Comparison of ENCODE assay signal across 9 mouse cellular contexts in genomic region chr13:30993819-30994218, GRCm38 (mm10). TPM values are rescaled to one million over a fixed set of nuclear protein-coding genes. Genes with fewer than 3 reads are reported as not detected.
DNase-seq lines count a peak whose midpoint lies in the region; ATAC-seq and TF ChIP-seq lines count a peak whose summit lies in the region.
"Had no signal": no experiment of that assay in that cellular context is flagged by ENCODE, and none has a peak within 500 bp of the region (broad histone marks: within the 10 kb centered on the region; RNA-seq: fewer than 3 reads in every experiment).

No protein-coding gene starts in this region.

- H3K79me2 ChIP-seq in MEL (ENCODE audit: control insufficient read depth, insufficient read depth, low read length, poor library complexity): no peaks in the 10 kb centered on the region

- peak; percentile 39 to 76 for DNase-seq in heart, adult 18-20 months
- peak; percentile 53 for DNase-seq in MEL (ENCODE audit: low read depth, low spot score)
- peak; percentile 24 to 51 for DNase-seq in heart, postnatal 36 days
- DNase-seq in left cerebral cortex, adult 18-20 months (ENCODE audit: low spot score in 2 of 2): peak; percentile 60 to 77
- DNase-seq in midbrain, embryonic 11.5 days (ENCODE audit: low spot score, missing footprints): peak; percentile 96
- DNase-seq in splenic B cell, adult 2 months (ENCODE audit: low read depth, low spot score): peak; percentile 73

- intact Hi-C loops in heart, postnatal 36 days (cut with DNase I): loop anchor here (5.0 kb wide), 1 partner anchor 623 kb away; no protein-coding TSS in a partner anchor

- H3K27ac ChIP-seq in heart, embryonic 11.5 days (ENCODE audit: low read depth, low read length): no peak overlapping the region
- H3K27ac ChIP-seq in MEL (ENCODE audit: control insufficient read depth, low read depth, low read length): no peak overlapping the region
- H3K27ac ChIP-seq in cortical plate, adult 2 months (ENCODE audit: insufficient read depth, low read length): no peak overlapping the region
- H3K27ac ChIP-seq in midbrain, embryonic 11.5 days (ENCODE audit: low read depth, low read length): no peak overlapping the region
- H3K27ac ChIP-seq: limb, embryonic 12.5 days had no signal

- H3K9ac ChIP-seq in heart, embryonic 11.5 days (ENCODE audit: low read depth, low read length): no peak overlapping the region
- H3K9ac ChIP-seq in MEL (ENCODE audit: control insufficient read depth, low read depth, low read length, poor library complexity, severe bottlenecking): no peak overlapping the region
- H3K9ac ChIP-seq in midbrain, embryonic 11.5 days (ENCODE audit: low read length): no peak overlapping the region
- H3K9ac ChIP-seq: limb, embryonic 12.5 days had no signal

- H3K4me2 ChIP-seq in heart, embryonic 11.5 days: no peak overlapping the region
- H3K4me2 ChIP-seq in midbrain, embryonic 11.5 days: no peak overlapping the region
- H3K4me2 ChIP-seq: limb, embryonic 12.5 days had no signal

- ATAC-seq in heart, embryonic 11.5 days (replicated peaks; ENCODE audit: insufficient number of reproducible peaks, low FRiP score, low TSS enrichment): no peak
- ATAC-seq in midbrain, embryonic 11.5 days (ENCODE audit: low FRiP score): peak; percentile 55; the same call in 1 of the 2 replicates

- H3K27me3 ChIP-seq in heart, embryonic 11.5 days (ENCODE audit: control insufficient read depth, insufficient read depth, low read length): peaks cover 2% of the 10 kb centered on the region; the same call in 1 of the 2 replicates
- peaks cover 0 to under 1% of the 10 kb centered on the region in 2 experiments; a peak in 3 of 4 replicates for H3K27me3 ChIP-seq in MEL (ENCODE audit: control insufficient read depth in 1 of 2, insufficient read depth in 2 of 2, low read length in 2 of 2)
- no peaks in the 10 kb centered on the region for H3K27me3 ChIP-seq in midbrain, embryonic 11.5 days (ENCODE audit: control insufficient read depth, insufficient read depth, low read length)
- no peaks in the 10 kb centered on the region for H3K27me3 ChIP-seq in splenic B cell, adult 2 months (ENCODE audit: control insufficient read depth, insufficient read depth, low read length, poor library complexity, severe bottlenecking)

- no peaks in the 10 kb centered on the region for H3K36me3 ChIP-seq in heart, embryonic 11.5 days (ENCODE audit: control insufficient read depth, insufficient read depth, low read length)
- no peaks in the 10 kb centered on the region for H3K36me3 ChIP-seq in MEL (ENCODE audit: control insufficient read depth in 1 of 2, insufficient read depth in 2 of 2, low read length in 2 of 2)
- no peaks in the 10 kb centered on the region for H3K36me3 ChIP-seq in midbrain, embryonic 11.5 days (ENCODE audit: control insufficient read depth, insufficient read depth, low read length)
- no peaks in the 10 kb centered on the region for H3K36me3 ChIP-seq in splenic B cell, adult 2 months (ENCODE audit: control insufficient read depth, insufficient read depth, low read length, poor library complexity, severe bottlenecking)
- H3K36me3 ChIP-seq: limb, embryonic 12.5 days had no signal

- peak; percentile 46 for TF ChIP-seq RAD21 in MEL (IDR thresholded peaks at IDR 0.05; ENCODE audit: low read depth, low read length)

- no peak for TF ChIP-seq POLR2A in MEL (IDR thresholded peaks at IDR 0.05; ENCODE audit: control insufficient read depth in 1 of 2, insufficient read depth in 1 of 2, low read depth in 1 of 2, low read length in 2 of 2, poor library complexity in 1 of 2)
- TF ChIP-seq POLR2A in cortical plate, adult 2 months (IDR thresholded peaks at IDR 0.05; ENCODE audit: extremely low read depth, insufficient read depth, low read length): no peak

- WGBS in heart, embryonic 11.5 days (ENCODE audit: insufficient replicate concordance): 28% methylated on average over 3 of the region's 3 CpGs
- WGBS in midbrain, embryonic 11.5 days: 29% methylated on average over 3 of the region's 3 CpGs

- TF ChIP-seq EP300 in MEL (IDR thresholded peaks at IDR 0.05; ENCODE audit: low read depth in 1 of 2, low read length in 2 of 2): no peak

- no peaks in the 10 kb centered on the region for H3K4me1 ChIP-seq in heart, embryonic 11.5 days (ENCODE audit: control insufficient read depth, insufficient read depth, low read length)
- no peaks in the 10 kb centered on the region for H3K4me1 ChIP-seq in MEL (ENCODE audit: control insufficient read depth in 1 of 2, insufficient read depth in 2 of 2, low read length in 2 of 2)
- H3K4me1 ChIP-seq in cortical plate, adult 2 months (ENCODE audit: control insufficient read depth, insufficient read depth, low read length): no peaks in the 10 kb centered on the region
- no peaks in the 10 kb centered on the region for H3K4me1 ChIP-seq in midbrain, embryonic 11.5 days (ENCODE audit: control insufficient read depth, insufficient read depth, low read length)
- H3K4me1 ChIP-seq: limb, embryonic 12.5 days had no signal

- peak; percentile 46 to 78 (median 69) for TF ChIP-seq CTCF in MEL (IDR thresholded peaks at IDR 0.05 in 2 of 3, conservative IDR thresholded peaks at IDR 0.05 in 1 of 3; ENCODE audit: control insufficient read depth in 1 of 3, insufficient read depth in 1 of 3, low read depth in 2 of 3, low read length in 3 of 3, poor library complexity in 1 of 3, severe bottlenecking in 1 of 3)
- peak; percentile 43; the same call in 1 of the 2 replicates for TF ChIP-seq CTCF in cortical plate, adult 2 months (IDR thresholded peaks at IDR 0.05; ENCODE audit: extremely low read depth, insufficient read depth, low read length)

- no peaks in the 10 kb centered on the region for H3K9me3 ChIP-seq in heart, embryonic 11.5 days (replicated peaks; ENCODE audit: control insufficient read depth, low read length)
- H3K9me3 ChIP-seq in MEL (replicated peaks; ENCODE audit: insufficient read depth, low read length): no peaks in the 10 kb centered on the region
- H3K9me3 ChIP-seq in midbrain, embryonic 11.5 days (ENCODE audit: control insufficient read depth, low read length): no peaks in the 10 kb centered on the region
- H3K9me3 ChIP-seq: limb, embryonic 12.5 days had no signal

- H3K4me3 ChIP-seq in heart, embryonic 11.5 days (ENCODE audit: low read depth, low read length): no peak overlapping the region
- H3K4me3 ChIP-seq in MEL (ENCODE audit: control insufficient read depth in 1 of 2, insufficient read depth in 1 of 2, low read depth in 2 of 2, low read length in 2 of 2): no peak overlapping the region
- H3K4me3 ChIP-seq in cortical plate, adult 2 months (ENCODE audit: insufficient read depth, low read length): no peak overlapping the region
- H3K4me3 ChIP-seq in midbrain, embryonic 11.5 days (ENCODE audit: low read depth, low read length): no peak overlapping the region
- H3K4me3 ChIP-seq: limb, embryonic 12.5 days had no signal

TF ChIP-seq in MEL, 35 proteins besides CTCF, POLR2A, EP300 and RAD21:
- TF ChIP-seq USF1 (IDR thresholded peaks at IDR 0.05; ENCODE audit: low read depth, low read length) (no peak), SMC3 (IDR thresholded peaks at IDR 0.05; ENCODE audit: low read depth, low read length) (peak; percentile 68), UBTF (IDR thresholded peaks at IDR 0.05; ENCODE audit: borderline replicate concordance, insufficient read depth, low read depth, low read length) (no peak)

RNA-seq across cellular contexts. Expression of gene Gm5447, which starts 19.8 kb away (rescaled TPM):
- not detected for total RNA-seq in heart, adult 18-20 months (2021)
- polyA plus RNA-seq in heart, embryonic 11.5 days (2014; fragmentation: Nextera tagmentation; extraction: Ambion mirVana): not detected in 2 replicates
- total RNA-seq in MEL (2012; rRNA removed): not detected in 2 replicates
- polyA plus RNA-seq in MEL (2012; ENCODE audit: insufficient read depth in 1 of 2, insufficient read length in 2 of 2, low read depth in 1 of 2, low replicate concordance in 2 of 2, missing spikeins in 1 of 2): not detected
- 0.06 TPM in 1 of 2 replicates, not detected in the other for polyA plus RNA-seq in cortical plate, adult 2 months (2012; rRNA removed)
- total RNA-seq in heart, postnatal 36 days (2021): not detected
- not detected for total RNA-seq in left cerebral cortex, adult 18-20 months (2021)
- polyA plus RNA-seq in midbrain, embryonic 11.5 days (2014; fragmentation: Nextera tagmentation; extraction: Ambion mirVana): not detected in 2 replicates

RNA-seq across cellular contexts. Expression of gene Exoc2, which starts 19.9 kb away (rescaled TPM):
- total RNA-seq in heart, adult 18-20 months (2021): 10 to 100 TPM; 15.3 to 17.5 TPM
- 25.8 and 27.0 TPM in 2 replicates for polyA plus RNA-seq in heart, embryonic 11.5 days (2014; fragmentation: Nextera tagmentation; extraction: Ambion mirVana)
- total RNA-seq in MEL (2012; rRNA removed): 26.0 and 27.0 TPM in 2 replicates
- 10 to 100 TPM in 1 of 2 experiments, not detected in 1; 22.1 TPM for polyA plus RNA-seq in MEL (2012; ENCODE audit: insufficient read depth in 1 of 2, insufficient read length in 2 of 2, low read depth in 1 of 2, low replicate concordance in 2 of 2, missing spikeins in 1 of 2)
- 25.2 and 26.6 TPM in 2 replicates for polyA plus RNA-seq in cortical plate, adult 2 months (2012; rRNA removed)
- 10 to 100 TPM; 14.4 to 16.5 TPM for total RNA-seq in heart, postnatal 36 days (2021)
- 10 to 100 TPM; 42.6 to 44.8 TPM for total RNA-seq in left cerebral cortex, adult 18-20 months (2021)
- polyA plus RNA-seq in midbrain, embryonic 11.5 days (2014; fragmentation: Nextera tagmentation; extraction: Ambion mirVana): 41.3 and 49.9 TPM in 2 replicates

RNA-seq across cellular contexts. Expression of gene Hus1b, which starts 46.3 kb away (rescaled TPM):
- total RNA-seq in heart, adult 18-20 months (2021): under 1 TPM; 0.22 to 0.23 TPM
- not detected in 2 replicates for polyA plus RNA-seq in heart, embryonic 11.5 days (2014; fragmentation: Nextera tagmentation; extraction: Ambion mirVana)
- 0.19 and 0.26 TPM in 2 replicates for total RNA-seq in MEL (2012; rRNA removed)
- under 1 TPM in 1 of 2 experiments, not detected in 1; 0.08 TPM for polyA plus RNA-seq in MEL (2012; ENCODE audit: insufficient read depth in 1 of 2, insufficient read length in 2 of 2, low read depth in 1 of 2, low replicate concordance in 2 of 2, missing spikeins in 1 of 2)
- polyA plus RNA-seq in cortical plate, adult 2 months (2012; rRNA removed): 0.10 and 0.17 TPM in 2 replicates
- total RNA-seq in heart, postnatal 36 days (2021): under 1 TPM in 1 of 2 experiments, not detected in 1; 0.25 TPM
- total RNA-seq in left cerebral cortex, adult 18-20 months (2021): under 1 TPM; 0.47 to 0.72 TPM
- polyA plus RNA-seq in midbrain, embryonic 11.5 days (2014; fragmentation: Nextera tagmentation; extraction: Ambion mirVana): 0.14 TPM in 1 of 2 replicates, not detected in the other
- polyA plus RNA-seq: limb, embryonic 12.5 days had no signal

Comparison
In these comparisons a context has a peak if more than half of its experiments do, and no peak if none do; other contexts are left out.
1. DNase-seq: peak in every context shown above with its lines; median percentile 96 in midbrain, embryonic 11.5 days; 73 in splenic B cell, adult 2 months; 68 in left cerebral cortex, adult 18-20 months; 58 in heart, adult 18-20 months; 53 in MEL; 38 in heart, postnatal 36 days.